Mouse (Mus musculus): ENCODE data around the gene Flrt2. TPM values are rescaled to one million over a fixed set of nuclear protein-coding genes. Genes with fewer than 3 reads are reported as not detected.

Flrt2 gene
- polyA plus RNA-seq, 1 experiment = 0.01 TPM

DNA sequence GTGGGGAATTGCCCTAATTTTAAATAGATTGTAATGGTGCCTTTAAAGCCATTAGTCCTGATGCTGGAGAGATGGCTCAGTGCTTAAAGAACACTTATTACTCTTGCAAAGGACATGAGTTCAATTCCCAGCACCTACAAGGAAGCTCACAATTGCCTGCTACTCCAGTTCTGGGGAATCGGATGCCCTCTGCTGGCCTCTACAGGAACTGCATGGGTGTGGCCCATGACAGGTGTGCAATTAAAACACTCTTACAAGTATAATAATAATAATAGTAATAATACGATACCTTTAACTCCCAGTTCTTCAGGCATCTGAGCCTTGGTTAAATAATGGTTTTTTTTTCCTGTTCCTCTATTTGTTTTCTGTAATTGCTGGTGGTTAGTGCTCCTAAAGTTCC is 31.2 kb downstream of the Flrt2 start:
- no peak overlapping the region for H3K4me3 ChIP-seq (replicated peaks)
- H3K27me3 ChIP-seq (ENCODE audit: control insufficient read depth) = no peaks in the 10 kb centered on the region
- no peaks in the 10 kb centered on the region for H3K4me1 ChIP-seq (ENCODE audit: control insufficient read depth)
- no peaks in the 10 kb centered on the region; the same call in 1 of the 2 replicates for H3K9me3 ChIP-seq (ENCODE audit: control insufficient read depth, low read length)
- no peaks in the 10 kb centered on the region for H3K36me3 ChIP-seq (ENCODE audit: control insufficient read depth)
- TF ChIP-seq GATA1 (IDR thresholded peaks at IDR 0.05; ENCODE audit: low read length) (no peak), TAL1 (IDR thresholded peaks at IDR 0.05; ENCODE audit: low read length) (no peak)

GRCm38 (mm10) chr12:95734075-95734474 is 42.0 kb downstream of the Flrt2 start:
- H3K4me1 ChIP-seq (ENCODE audit: control insufficient read depth) = no peaks in the 10 kb centered on the region
- TF ChIP-seq TAL1 (IDR thresholded peaks at IDR 0.05; ENCODE audit: low read length) = no peak
- no peak for TF ChIP-seq GATA1 (IDR thresholded peaks at IDR 0.05; ENCODE audit: low read length)
- no peaks in the 10 kb centered on the region for H3K9me3 ChIP-seq (ENCODE audit: control insufficient read depth, low read length)
- no peak overlapping the region for H3K4me3 ChIP-seq (replicated peaks)
- no peaks in the 10 kb centered on the region for H3K36me3 ChIP-seq (ENCODE audit: control insufficient read depth)
- H3K27me3 ChIP-seq (ENCODE audit: control insufficient read depth) = no peaks in the 10 kb centered on the region

DNA sequence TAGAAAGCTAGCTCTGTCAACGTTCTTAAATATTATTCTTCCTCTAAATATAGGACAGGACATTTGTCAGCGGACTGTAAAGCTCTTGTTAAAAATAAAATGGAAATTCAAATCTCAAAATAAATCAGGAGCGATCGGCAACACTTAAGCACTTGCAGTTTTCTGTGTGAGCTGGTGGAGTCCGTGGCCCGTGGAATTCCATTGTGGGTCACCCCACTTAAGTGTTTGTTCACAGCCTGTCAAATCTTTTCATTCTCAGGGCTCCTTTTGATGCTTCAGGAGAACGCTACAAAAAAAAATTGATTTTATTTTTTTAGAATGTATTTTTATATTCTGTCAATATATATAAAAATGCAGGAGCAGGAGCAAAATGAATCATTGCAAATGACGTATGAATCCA is 45.5 kb downstream of the Flrt2 start:
- no peaks in the 10 kb centered on the region for H3K4me1 ChIP-seq (ENCODE audit: control insufficient read depth)
- no peak for TF ChIP-seq TAL1 (IDR thresholded peaks at IDR 0.05; ENCODE audit: low read length)
- no peak for TF ChIP-seq GATA1 (IDR thresholded peaks at IDR 0.05; ENCODE audit: low read length)
- no peak overlapping the region for H3K4me3 ChIP-seq (replicated peaks)
- no peaks in the 10 kb centered on the region for H3K27me3 ChIP-seq (ENCODE audit: control insufficient read depth)
- H3K36me3 ChIP-seq (ENCODE audit: control insufficient read depth) = no peaks in the 10 kb centered on the region
- no peaks in the 10 kb centered on the region for H3K9me3 ChIP-seq (ENCODE audit: control insufficient read depth, low read length)

DNA sequence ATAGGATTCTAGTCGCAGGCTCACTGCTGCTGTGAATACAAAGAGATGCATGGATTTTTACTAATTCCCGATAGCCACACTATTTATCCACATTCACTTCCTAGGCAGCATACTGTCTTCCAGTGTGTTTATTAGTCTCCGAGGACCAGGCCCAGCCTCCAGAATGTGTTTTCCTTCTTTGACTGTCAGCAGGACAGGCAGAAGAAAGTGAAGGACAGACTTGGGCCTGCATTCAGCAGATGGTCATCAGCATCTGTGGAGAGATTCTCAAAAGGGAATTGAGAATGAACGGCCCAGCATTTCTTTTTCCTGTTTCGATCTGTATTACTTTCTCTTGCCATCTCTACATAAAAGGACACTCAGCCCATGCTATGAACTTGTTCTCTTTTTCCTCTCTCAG is 46.0 kb downstream of the Flrt2 start:
- TF ChIP-seq GATA1 (IDR thresholded peaks at IDR 0.05; ENCODE audit: low read length) (no peak), TAL1 (IDR thresholded peaks at IDR 0.05; ENCODE audit: low read length) (no peak)
- no peaks in the 10 kb centered on the region for H3K36me3 ChIP-seq (ENCODE audit: control insufficient read depth)
- H3K4me1 ChIP-seq (ENCODE audit: control insufficient read depth) = no peaks in the 10 kb centered on the region
- H3K4me3 ChIP-seq (replicated peaks) = no peak overlapping the region
- H3K27me3 ChIP-seq (ENCODE audit: control insufficient read depth) = no peaks in the 10 kb centered on the region
- H3K9me3 ChIP-seq (ENCODE audit: control insufficient read depth, low read length) = no peaks in the 10 kb centered on the region

DNA sequence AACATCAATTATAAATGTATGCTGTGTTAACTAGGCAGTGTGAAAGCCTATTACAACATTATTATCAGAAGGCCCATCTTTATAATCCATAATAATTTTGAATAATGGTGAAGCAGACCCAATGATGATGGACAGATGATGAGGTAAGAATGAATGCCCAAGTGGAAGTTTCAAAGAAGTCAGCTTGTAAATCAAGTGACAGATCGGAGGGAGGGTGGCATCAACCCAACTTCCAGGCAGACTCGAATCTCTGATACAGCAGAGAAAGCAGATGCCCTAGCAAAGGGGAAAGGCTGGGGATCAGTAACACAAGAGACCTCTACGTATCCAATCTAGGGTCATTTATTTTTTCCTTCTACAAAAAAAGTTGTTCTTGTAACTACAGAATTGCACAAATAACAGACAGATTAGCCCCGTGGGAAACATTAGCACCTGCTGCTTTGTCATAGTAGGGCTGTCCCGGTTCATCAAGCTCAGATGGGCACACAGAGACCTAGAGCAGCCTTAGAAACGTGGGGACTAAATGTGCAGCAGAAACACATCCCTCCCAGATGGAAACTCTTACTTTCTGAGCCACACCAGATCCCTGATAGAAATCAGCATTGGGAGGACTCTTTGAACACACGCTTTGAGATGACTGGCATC is 46.6 kb downstream of the Flrt2 start:
- Histone ChIP-seq H3K36me3 (ENCODE audit: control insufficient read depth) (no peaks in the 10 kb centered on the region), H3K9me3 (ENCODE audit: control insufficient read depth, low read length) (no peaks in the 10 kb centered on the region), H3K4me1 (ENCODE audit: control insufficient read depth) (no peaks in the 10 kb centered on the region), H3K27me3 (ENCODE audit: control insufficient read depth) (no peaks in the 10 kb centered on the region), H3K4me3 (replicated peaks) (no peak overlapping the region)
- TF ChIP-seq GATA1 (IDR thresholded peaks at IDR 0.05; ENCODE audit: low read length) (no peak), TAL1 (IDR thresholded peaks at IDR 0.05; ENCODE audit: low read length) (no peak)

DNA sequence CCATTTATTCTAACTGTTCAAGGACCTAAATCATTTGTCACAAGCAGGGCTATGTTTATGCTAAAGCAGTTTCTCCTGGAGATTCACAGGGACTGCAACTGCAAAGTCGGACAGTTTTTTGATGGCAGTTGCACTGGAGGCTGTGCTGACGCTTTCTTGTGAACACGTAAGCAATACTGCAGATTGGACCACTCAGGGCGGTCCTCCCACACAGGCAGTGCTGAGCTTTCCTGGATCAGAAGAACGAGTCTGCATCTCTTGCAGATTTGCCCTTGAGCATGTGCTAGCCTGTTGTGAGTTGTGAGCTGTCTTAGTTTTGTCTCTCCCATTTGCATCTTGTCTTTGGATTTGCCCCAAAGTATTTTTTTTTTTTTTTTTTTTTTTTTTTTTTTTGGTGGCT is 47.7 kb downstream of the Flrt2 start:
- TF ChIP-seq TAL1 (IDR thresholded peaks at IDR 0.05; ENCODE audit: low read length) (no peak), GATA1 (IDR thresholded peaks at IDR 0.05; ENCODE audit: low read length) (no peak)
- no peaks in the 10 kb centered on the region for H3K27me3 ChIP-seq (ENCODE audit: control insufficient read depth)
- no peaks in the 10 kb centered on the region for H3K4me1 ChIP-seq (ENCODE audit: control insufficient read depth)
- no peaks in the 10 kb centered on the region for H3K9me3 ChIP-seq (ENCODE audit: control insufficient read depth, low read length)
- H3K36me3 ChIP-seq (ENCODE audit: control insufficient read depth) = no peaks in the 10 kb centered on the region
- H3K4me3 ChIP-seq (replicated peaks) = no peak overlapping the region

DNA sequence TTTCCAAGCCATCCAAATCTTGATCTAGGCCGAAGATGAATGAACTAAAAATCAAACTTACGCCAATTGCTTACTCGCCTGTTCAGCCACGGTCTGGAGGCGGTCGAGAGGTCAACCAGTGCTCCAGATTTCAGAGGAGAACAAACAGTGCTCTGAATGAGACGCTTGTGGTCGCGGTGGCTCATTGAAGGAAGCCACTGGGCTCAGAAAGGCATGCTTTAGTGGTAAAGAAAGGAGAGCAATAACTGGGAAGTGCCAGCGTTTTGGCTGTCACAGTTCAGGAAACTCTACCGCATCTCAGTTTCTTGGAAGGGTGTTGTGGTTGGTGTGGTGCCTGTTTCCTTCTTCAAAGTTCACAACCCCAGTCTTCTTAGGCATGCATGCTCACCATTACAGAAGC is 49.3 kb downstream of the Flrt2 start:
- no peaks in the 10 kb centered on the region for H3K9me3 ChIP-seq (ENCODE audit: control insufficient read depth, low read length)
- H3K4me1 ChIP-seq (ENCODE audit: control insufficient read depth) = no peaks in the 10 kb centered on the region
- no peaks in the 10 kb centered on the region for H3K27me3 ChIP-seq (ENCODE audit: control insufficient read depth)
- no peaks in the 10 kb centered on the region for H3K36me3 ChIP-seq (ENCODE audit: control insufficient read depth)
- no peak overlapping the region for H3K4me3 ChIP-seq (replicated peaks)
- TF ChIP-seq TAL1 (IDR thresholded peaks at IDR 0.05; ENCODE audit: low read length) = no peak
- TF ChIP-seq GATA1 (IDR thresholded peaks at IDR 0.05; ENCODE audit: low read length) = no peak

- Histone ChIP-seq H3K4me3 (replicated peaks) (no peak overlapping the region), H3K4me1 (ENCODE audit: control insufficient read depth) (no peaks in the 10 kb centered on the region), H3K36me3 (ENCODE audit: control insufficient read depth) (no peaks in the 10 kb centered on the region), H3K27me3 (ENCODE audit: control insufficient read depth) (no peaks in the 10 kb centered on the region), H3K9me3 (ENCODE audit: control insufficient read depth, low read length) (no peaks in the 10 kb centered on the region)
- TF ChIP-seq TAL1 (IDR thresholded peaks at IDR 0.05; ENCODE audit: low read length) = no peak
- TF ChIP-seq GATA1 (IDR thresholded peaks at IDR 0.05; ENCODE audit: low read length) = no peak
Observed at GRCm38 (mm10) chr12:95744307-95744706, 52.3 kb downstream of the Flrt2 start.

DNA sequence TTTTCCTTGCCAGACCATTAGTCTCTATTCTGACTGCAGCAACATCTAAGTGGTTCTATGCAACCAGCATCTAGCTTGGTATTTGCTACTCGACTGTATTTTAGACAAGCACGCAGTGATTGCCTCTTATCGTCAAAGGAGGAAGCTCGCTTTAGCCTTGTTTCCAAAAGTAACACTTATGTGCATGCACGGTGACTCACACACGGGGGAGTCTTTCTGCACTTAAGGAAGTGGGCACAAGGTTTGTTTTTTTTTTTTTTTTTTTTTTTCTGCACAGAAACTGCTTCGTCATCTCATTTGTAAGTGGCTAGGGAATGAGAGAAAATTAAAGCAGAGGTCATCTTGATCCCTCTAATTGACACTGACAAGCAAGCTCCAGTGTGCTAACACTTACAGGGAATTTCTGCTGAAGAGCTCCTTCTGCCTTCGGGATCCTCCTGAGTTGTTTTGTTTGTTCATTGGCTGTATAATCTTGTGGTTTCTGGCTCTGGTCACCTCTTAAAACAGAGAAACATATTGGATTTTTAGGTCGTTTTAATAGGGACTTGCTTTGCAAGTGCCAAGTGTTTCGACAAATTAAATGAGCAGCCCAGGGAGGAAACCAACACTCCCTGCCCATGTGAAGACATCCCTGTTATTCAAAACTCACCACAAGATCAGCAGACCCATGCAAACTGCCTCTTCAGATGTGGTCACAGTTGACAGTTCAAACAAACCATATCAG is 55.0 kb downstream of the Flrt2 start:
- H3K4me3 ChIP-seq (replicated peaks) = no peak overlapping the region
- no peaks in the 10 kb centered on the region for H3K4me1 ChIP-seq (ENCODE audit: control insufficient read depth)

More for the DNA sequence above, 55.0 kb downstream of the Flrt2 start:
- H3K36me3 ChIP-seq (ENCODE audit: control insufficient read depth) = no peaks in the 10 kb centered on the region
- no peaks in the 10 kb centered on the region for H3K9me3 ChIP-seq (ENCODE audit: control insufficient read depth, low read length)
- TF ChIP-seq GATA1 (IDR thresholded peaks at IDR 0.05; ENCODE audit: low read length) = no peak
- no peak for TF ChIP-seq TAL1 (IDR thresholded peaks at IDR 0.05; ENCODE audit: low read length)
- no peaks in the 10 kb centered on the region for H3K27me3 ChIP-seq (ENCODE audit: control insufficient read depth)
